Mouse (Mus musculus) midbrain, embryonic 15.5 days (tissue): Measurements from ENCODE around the gene Abca12. TPM values are rescaled to one million over a fixed set of nuclear protein-coding genes. Genes with fewer than 3 reads are reported as not detected.

ENCODE experiments used
- ATAC-seq: fragments of 200-750 bp; cut with Nextera tagmentation; replicated peaks from 2 replicates; pipeline ENCODE4 v1.8.0; 2017; ENCODE audit warnings: moderate TSS enrichment
- H3K27ac ChIP-seq: fragments of 300-500 bp; sonication (generic); 2 replicates; pipeline ENCODE4 v1.5.1; 2015; ENCODE audit warnings: mild to moderate bottlenecking, inconsistent platforms
- H3K27me3 ChIP-seq: fragments of 300-500 bp; sonication (generic); replicated peaks from 2 replicates; pipeline ENCODE4 v1.6.1; 2015; ENCODE audit warnings: inconsistent platforms
- H3K36me3 ChIP-seq: fragments of 300-500 bp; sonication (generic); replicated peaks from 2 replicates; pipeline ENCODE4 v1.6.1; 2015; ENCODE audit warnings: inconsistent platforms
- H3K4me1 ChIP-seq: fragments of 300-500 bp; sonication (generic); 2 replicates; pipeline ENCODE4 v1.6.1; 2015; ENCODE audit warnings: inconsistent platforms
- H3K4me2 ChIP-seq: fragments of 300-500 bp; sonication (generic); 2 replicates; pipeline ENCODE4 v1.6.1; 2015; ENCODE audit warnings: inconsistent platforms, mild to moderate bottlenecking, moderate library complexity
- H3K4me3 ChIP-seq: fragments of 300-500 bp; sonication (generic); 2 replicates; pipeline ENCODE4 v1.5.1; 2015; ENCODE audit warnings: mild to moderate bottlenecking, inconsistent platforms
- H3K9ac ChIP-seq: fragments of 300-500 bp; sonication (generic); 2 replicates; pipeline ENCODE4 v1.6.1; 2015; ENCODE audit warnings: mild to moderate bottlenecking, inconsistent platforms
- H3K9me3 ChIP-seq: fragments of 300-500 bp; sonication (generic); 2 replicates; pipeline ENCODE4 v1.6.1; 2016; ENCODE audit warnings: inconsistent platforms
- WGBS: fragments of 180-500 bp; shearing (Covaris S2); methylation state at CpG from one replicate; pipeline ENCODE4 v1.1.7; 2015; ENCODE audit warnings: mixed read lengths; 5-methylcytosine and 5-hydroxymethylcytosine counted together
- polyA plus RNA-seq: library from polyadenylated mRNA; unstranded; fragments of >200 nt; fragmentation: Nextera tagmentation; extraction: Ambion mirVana; gene quantifications from 2 replicates; pipeline ENCODE4 v1.2.1, GENCODE M21; 2015

The Abca12 gene
- polyA plus RNA-seq, 1 experiment from 2014 or later: 0.14 TPM

GRCm38 (mm10) chr1:71392463-71392862 lies 22.2 kb downstream of the Abca12 start:
- no peak for ATAC-seq
- Histone ChIP-seq H3K4me3 (no peak overlapping the region), H3K9ac (no peak overlapping the region), H3K27me3 (no peaks in the 10 kb centered on the region), H3K9me3 (no peaks in the 10 kb centered on the region), H3K4me1 (no peaks in the 10 kb centered on the region), H3K36me3 (no peaks in the 10 kb centered on the region), H3K27ac (no peak overlapping the region), H3K4me2 (no peak overlapping the region)
- WGBS: 84% methylated on average over 2 of the region's 2 CpGs

- no peaks in the 10 kb centered on the region for H3K27me3 ChIP-seq
- WGBS: 93% methylated on average over 8 of the region's 8 CpGs
- H3K9ac ChIP-seq: no peak overlapping the region
- no peak overlapping the region for H3K4me3 ChIP-seq
- no peak for ATAC-seq
- H3K27ac ChIP-seq: no peak overlapping the region
- H3K9me3 ChIP-seq: no peaks in the 10 kb centered on the region
- H3K4me1 ChIP-seq: no peaks in the 10 kb centered on the region
- no peak overlapping the region for H3K4me2 ChIP-seq
- H3K36me3 ChIP-seq: no peaks in the 10 kb centered on the region
These were observed 28.1 kb downstream of the Abca12 start for GRCm38 (mm10) chr1:71386593-71386992.

GRCm38 (mm10) chr1:71384098-71384497 lies 30.6 kb downstream of the Abca12 start:
- WGBS: 95% methylated on average over 1 of the region's 1 CpGs

GRCm38 (mm10) chr1:71373090-71373489 lies 41.6 kb downstream of the Abca12 start:
- no peaks in the 10 kb centered on the region for H3K4me1 ChIP-seq
- no peak for ATAC-seq
- H3K4me3 ChIP-seq: no peak overlapping the region
- H3K27ac ChIP-seq: no peak overlapping the region
- H3K27me3 ChIP-seq: no peaks in the 10 kb centered on the region
- H3K9me3 ChIP-seq: no peaks in the 10 kb centered on the region
- H3K36me3 ChIP-seq: no peaks in the 10 kb centered on the region
- 95% methylated on average over 5 of the region's 5 CpGs for WGBS
- H3K9ac ChIP-seq: no peak overlapping the region
- no peak overlapping the region for H3K4me2 ChIP-seq

More at GRCm38 (mm10) chr1:71384098-71384497, 30.6 kb downstream of the Abca12 start:
- H3K36me3 ChIP-seq: no peaks in the 10 kb centered on the region
- no peak overlapping the region for H3K9ac ChIP-seq
- no peak overlapping the region for H3K27ac ChIP-seq
- no peak overlapping the region for H3K4me2 ChIP-seq
- H3K4me3 ChIP-seq: no peak overlapping the region
- H3K9me3 ChIP-seq: no peaks in the 10 kb centered on the region
- H3K27me3 ChIP-seq: no peaks in the 10 kb centered on the region
- ATAC-seq: no peak
- no peaks in the 10 kb centered on the region for H3K4me1 ChIP-seq

GRCm38 (mm10) chr1:71370266-71370665 lies 44.4 kb downstream of the Abca12 start:
- Histone ChIP-seq H3K27me3 (no peaks in the 10 kb centered on the region), H3K4me3 (no peak overlapping the region), H3K9me3 (no peaks in the 10 kb centered on the region), H3K4me2 (no peak overlapping the region), H3K4me1 (no peaks in the 10 kb centered on the region), H3K27ac (no peak overlapping the region), H3K9ac (no peak overlapping the region), H3K36me3 (no peaks in the 10 kb centered on the region)
- ATAC-seq: no peak

- WGBS: 50% methylated on average over 1 of the region's 1 CpGs
- no peak overlapping the region for H3K9ac ChIP-seq
These were observed 46.9 kb downstream of the Abca12 start for GRCm38 (mm10) chr1:71367770-71368169.

GRCm38 (mm10) chr1:71342861-71343554 lies 71.7 kb downstream of the Abca12 start:
- Histone ChIP-seq H3K4me1 (peaks cover 5% of the 10 kb centered on the region; the same call in 1 of the 2 replicates), H3K4me2 (no peak overlapping the region), H3K9me3 (no peaks in the 10 kb centered on the region), H3K36me3 (no peaks in the 10 kb centered on the region), H3K27me3 (no peaks in the 10 kb centered on the region), H3K27ac (0 out of 2 replicates have a peak overlapping the region, but pooled peaks have one; percentile 20), H3K4me3 (no peak overlapping the region), H3K9ac (no peak overlapping the region)
- 52% methylated on average over 3 of the region's 3 CpGs for WGBS
- peak; percentile 58; the same call in 1 of the 2 replicates for ATAC-seq

More at GRCm38 (mm10) chr1:71367770-71368169, 46.9 kb downstream of the Abca12 start:
- Histone ChIP-seq H3K36me3 (no peaks in the 10 kb centered on the region), H3K4me1 (no peaks in the 10 kb centered on the region), H3K4me3 (no peak overlapping the region), H3K27me3 (no peaks in the 10 kb centered on the region), H3K4me2 (no peak overlapping the region), H3K9me3 (no peaks in the 10 kb centered on the region), H3K27ac (no peak overlapping the region)
- ATAC-seq: no peak

GRCm38 (mm10) chr1:71342261-71342594 lies 72.5 kb downstream of the Abca12 start:
- no peak for ATAC-seq

GRCm38 (mm10) chr1:71341370-71342260 lies 73.1 kb downstream of the Abca12 start:
- WGBS: 52% methylated on average over 7 of the region's 7 CpGs
- no peak for ATAC-seq
- H3K4me2 ChIP-seq: no peak overlapping the region
- H3K36me3 ChIP-seq: no peaks in the 10 kb centered on the region
- H3K4me1 ChIP-seq: peaks cover 5% of the 10 kb centered on the region; the same call in 1 of the 2 replicates
- no peak overlapping the region for H3K4me3 ChIP-seq
- H3K27me3 ChIP-seq: no peaks in the 10 kb centered on the region
- no peak overlapping the region for H3K9ac ChIP-seq
- no peaks in the 10 kb centered on the region for H3K9me3 ChIP-seq
- H3K27ac ChIP-seq: no peak overlapping the region

More at GRCm38 (mm10) chr1:71342261-71342594, 72.5 kb downstream of the Abca12 start:
- Histone ChIP-seq H3K4me3 (no peak overlapping the region), H3K27me3 (no peaks in the 10 kb centered on the region), H3K4me2 (no peak overlapping the region), H3K9ac (no peak overlapping the region), H3K27ac (no peak overlapping the region), H3K9me3 (no peaks in the 10 kb centered on the region), H3K4me1 (peaks cover 5% of the 10 kb centered on the region; the same call in 1 of the 2 replicates), H3K36me3 (no peaks in the 10 kb centered on the region)
- WGBS: 56% methylated on average over 4 of the region's 4 CpGs

- Histone ChIP-seq H3K4me1 (peaks cover 5% of the 10 kb centered on the region; the same call in 1 of the 2 replicates), H3K4me3 (no peak overlapping the region), H3K27me3 (no peaks in the 10 kb centered on the region), H3K9me3 (no peaks in the 10 kb centered on the region), H3K36me3 (no peaks in the 10 kb centered on the region), H3K27ac (no peak overlapping the region), H3K4me2 (no peak overlapping the region), H3K9ac (no peak overlapping the region)
- no peak for ATAC-seq
- WGBS: 88% methylated on average over 4 of the region's 4 CpGs
These were observed 76.0 kb downstream of the Abca12 start for GRCm38 (mm10) chr1:71338548-71339340.

GRCm38 (mm10) chr1:71330349-71330748 lies 84.4 kb downstream of the Abca12 start:
- Histone ChIP-seq H3K4me3 (no peak overlapping the region), H3K4me1 (no peaks in the 10 kb centered on the region), H3K9ac (no peak overlapping the region), H3K4me2 (no peak overlapping the region), H3K27ac (no peak overlapping the region), H3K36me3 (no peaks in the 10 kb centered on the region), H3K9me3 (no peaks in the 10 kb centered on the region), H3K27me3 (no peaks in the 10 kb centered on the region)
- ATAC-seq: no peak
- WGBS: 91% methylated on average over 3 of the region's 3 CpGs

GRCm38 (mm10) chr1:71312171-71312570 lies 102.5 kb downstream of the Abca12 start:
- Histone ChIP-seq H3K4me1 (no peaks in the 10 kb centered on the region), H3K9me3 (no peaks in the 10 kb centered on the region), H3K9ac (no peak overlapping the region), H3K4me2 (no peak overlapping the region), H3K27me3 (no peaks in the 10 kb centered on the region), H3K4me3 (no peak overlapping the region), H3K27ac (no peak overlapping the region), H3K36me3 (no peaks in the 10 kb centered on the region)
- no peak for ATAC-seq
- WGBS: 91% methylated on average over 4 of the region's 4 CpGs
